Mouse (Mus musculus) brown adipose tissue, adult 24 weeks (tissue): Measurements from ENCODE around the gene Gm49027. TPM values are rescaled to one million over a fixed set of nuclear protein-coding genes. Genes with fewer than 3 reads are reported as not detected.

Experiments used
- H3K27ac ChIP-seq: fragments of 200-500 bp; replicated peaks from 2 replicates; pipeline ENCODE4 v1.5.1; 2012; ENCODE audit warnings: low read depth, mild to moderate bottlenecking, low read length
- H3K4me1 ChIP-seq: fragments of 200-500 bp; 2 replicates; pipeline ENCODE4 v1.6.1; 2012; ENCODE audit warnings: low read length, mixed read lengths; ENCODE audit not compliant: control insufficient read depth, insufficient read depth, insufficient read length
- H3K4me3 ChIP-seq: fragments of 200-500 bp; 2 replicates; pipeline ENCODE4 v1.5.1; 2012; ENCODE audit warnings: low read depth, mild to moderate bottlenecking, low read length, moderate library complexity; ENCODE audit not compliant: insufficient read depth
- polyA plus RNA-seq: library from polyadenylated mRNA; stranded (reverse); fragments of >200 nt; gene quantifications from 2 replicates; pipeline ENCODE4 v1.2.4, GENCODE M21; 2012; ENCODE audit not compliant: missing spikeins, insufficient read depth, insufficient read length

Gene Gm49027
- polyA plus RNA-seq, 1 experiment, result not detected

GRCm38 (mm10) chr5:123464638-123465037 lies 60.6 kb downstream of the Gm49027 start:
- H3K27ac ChIP-seq, result no peak overlapping the region
- no peak overlapping the region for H3K4me3 ChIP-seq
- H3K4me1 ChIP-seq, result no peaks in the 10 kb centered on the region

Other genes with a start within 250 kb of the Gm49027 start
- gene Bcl7a, start 181.7 kb downstream of the Gm49027 start, polyA plus RNA-seq, result 9.7 and 9.8 TPM in 2 replicates
- 7.8 and 8.2 TPM in 2 replicates for gene Mlxip, start 130.7 kb downstream of the Gm49027 start, polyA plus RNA-seq
- gene Lrrc43, start 36.2 kb downstream of the Gm49027 start, polyA plus RNA-seq, result not detected in 2 replicates
- not detected in 2 replicates for gene Il31, start 36.0 kb downstream of the Gm49027 start, polyA plus RNA-seq
- 0.79 TPM in 1 of 2 replicates, not detected in the other for gene B3gnt4, start 15.0 kb downstream of the Gm49027 start, polyA plus RNA-seq
- 58.4 and 76.8 TPM in 2 replicates for gene Diablo, start 1.3 kb downstream of the Gm49027 start, polyA plus RNA-seq
- 23.0 and 31.5 TPM in 2 replicates for gene Vps33a, start 47.5 kb upstream of the Gm49027 start, polyA plus RNA-seq
- gene Clip1, start 159.1 kb upstream of the Gm49027 start, polyA plus RNA-seq, result 38.1 and 45.0 TPM in 2 replicates
- gene Zcchc8, start 195.6 kb upstream of the Gm49027 start, polyA plus RNA-seq, result 17.6 and 22.1 TPM in 2 replicates
- 75.0 and 76.1 TPM in 2 replicates for gene Rsrc2, start 223.9 kb upstream of the Gm49027 start, polyA plus RNA-seq
- not detected in 2 replicates for gene Kntc1, start 224.2 kb upstream of the Gm49027 start, polyA plus RNA-seq